16 mouse cellular contexts compared by ENCODE assay signal in the genomic region with DNA sequence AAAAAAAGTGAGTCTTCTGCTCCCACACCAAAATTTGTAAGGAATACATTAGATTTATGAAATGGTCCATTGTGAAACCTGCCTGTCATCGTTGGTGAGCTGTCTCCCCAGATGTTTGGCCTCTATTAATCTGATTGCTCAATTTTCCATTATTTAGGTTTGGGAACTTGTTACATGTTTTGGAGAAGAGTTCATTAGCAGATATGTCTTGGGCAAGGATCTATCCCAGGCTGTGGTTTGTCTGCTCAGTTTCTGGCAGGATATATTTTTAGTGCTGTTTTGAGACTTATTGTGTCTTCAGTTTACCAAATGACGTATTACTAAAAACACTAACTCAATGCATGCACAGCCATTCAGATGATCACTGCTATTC. TPM values are rescaled to one million over a fixed set of nuclear protein-coding genes. Genes with fewer than 3 reads are reported as not detected.
DNase-seq lines count a peak whose midpoint lies in the region; ATAC-seq lines count a peak whose summit lies in the region.
"Had no signal": no experiment of that assay in that cellular context is flagged by ENCODE, and none has a peak within 500 bp of the region (broad histone marks: within the 10 kb centered on the region; RNA-seq: fewer than 3 reads in every experiment).

No protein-coding gene starts in this region.

- DNase-seq in kidney, postnatal 36 days: no peak
- DNase-seq in midbrain, embryonic 11.5 days (ENCODE audit: low spot score, missing footprints): peak; percentile 37
- DNase-seq in adrenal gland, adult 2 months: no peak
- DNase-seq in forebrain, embryonic 14.5 days (ENCODE audit: low spot score): no peak
- DNase-seq: adrenal gland, adult 8-10 months; B cell, adult 2 months; gastrocnemius, postnatal 36 days; thymus, postnatal 25 days had no signal

- no peaks in the 10 kb centered on the region for H3K9me3 ChIP-seq in kidney, embryonic 16.5 days (ENCODE audit: low read length)
- no peaks in the 10 kb centered on the region for H3K9me3 ChIP-seq in midbrain, embryonic 11.5 days (ENCODE audit: control insufficient read depth, low read length)
- H3K9me3 ChIP-seq in midbrain, embryonic 13.5 days: no peaks in the 10 kb centered on the region
- no peaks in the 10 kb centered on the region for H3K9me3 ChIP-seq in intestine, embryonic 15.5 days
- H3K9me3 ChIP-seq in forebrain, embryonic 14.5 days (replicated peaks; ENCODE audit: control insufficient read depth, low read length): no peaks in the 10 kb centered on the region
- H3K9me3 ChIP-seq: embryonic facial prominence, embryonic 13.5 days; limb, embryonic 15.5 days; liver, embryonic 15.5 days; neural tube, embryonic 12.5 days had no signal

- 59% methylated on average over 2 of the region's 2 CpGs for WGBS in kidney, embryonic 16.5 days
- WGBS in midbrain, embryonic 11.5 days: 89% methylated on average over 2 of the region's 2 CpGs
- WGBS in midbrain, embryonic 13.5 days: 81% methylated on average over 2 of the region's 2 CpGs
- 42% methylated on average over 2 of the region's 2 CpGs for WGBS in intestine, embryonic 15.5 days
- WGBS in forebrain, embryonic 14.5 days: 84% methylated on average over 2 of the region's 2 CpGs

- H3K27me3 ChIP-seq in kidney, embryonic 16.5 days (ENCODE audit: insufficient read depth, low read length): no peaks in the 10 kb centered on the region
- no peaks in the 10 kb centered on the region for H3K27me3 ChIP-seq in midbrain, embryonic 11.5 days (ENCODE audit: control insufficient read depth, insufficient read depth, low read length)
- H3K27me3 ChIP-seq in midbrain, embryonic 13.5 days: no peaks in the 10 kb centered on the region
- no peaks in the 10 kb centered on the region for H3K27me3 ChIP-seq in intestine, embryonic 15.5 days (replicated peaks)
- H3K27me3 ChIP-seq in forebrain, embryonic 14.5 days (replicated peaks; ENCODE audit: control insufficient read depth, insufficient read depth, low read length): no peaks in the 10 kb centered on the region
- H3K27me3 ChIP-seq: embryonic facial prominence, embryonic 13.5 days; limb, embryonic 15.5 days; liver, embryonic 15.5 days; neural tube, embryonic 12.5 days had no signal

- no peak for ATAC-seq in kidney, embryonic 16.5 days (ENCODE audit: low FRiP score, low TSS enrichment)
- no peak for ATAC-seq in midbrain, embryonic 11.5 days (ENCODE audit: low FRiP score)
- ATAC-seq in midbrain, embryonic 13.5 days: no peak
- peak; percentile 34 for ATAC-seq in intestine, embryonic 15.5 days
- ATAC-seq in forebrain, embryonic 14.5 days: no peak
- ATAC-seq: forebrain, embryonic 16.5 days had no signal

- H3K9ac ChIP-seq in kidney, embryonic 16.5 days (replicated peaks; ENCODE audit: low read length): no peak overlapping the region
- H3K9ac ChIP-seq in midbrain, embryonic 11.5 days (ENCODE audit: low read length): no peak overlapping the region
- H3K9ac ChIP-seq in midbrain, embryonic 13.5 days (replicated peaks): no peak overlapping the region
- no peak overlapping the region for H3K9ac ChIP-seq in intestine, embryonic 15.5 days
- H3K9ac ChIP-seq in forebrain, embryonic 14.5 days (ENCODE audit: low read length): no peak overlapping the region
- H3K9ac ChIP-seq: embryonic facial prominence, embryonic 13.5 days; limb, embryonic 15.5 days; liver, embryonic 15.5 days; neural tube, embryonic 12.5 days had no signal

- no peak overlapping the region for H3K4me3 ChIP-seq in kidney, embryonic 16.5 days (ENCODE audit: low read length)
- H3K4me3 ChIP-seq in midbrain, embryonic 11.5 days (ENCODE audit: low read depth, low read length): no peak overlapping the region
- no peak overlapping the region for H3K4me3 ChIP-seq in midbrain, embryonic 13.5 days (replicated peaks)
- H3K4me3 ChIP-seq in intestine, embryonic 15.5 days (replicated peaks): no peak overlapping the region
- no peak overlapping the region for H3K4me3 ChIP-seq in forebrain, embryonic 14.5 days (ENCODE audit: low read depth, low read length)
- H3K4me3 ChIP-seq: embryonic facial prominence, embryonic 13.5 days; limb, embryonic 15.5 days; liver, embryonic 15.5 days; neural tube, embryonic 12.5 days had no signal

- peak overlapping the region; percentile 72 for H3K27ac ChIP-seq in kidney, embryonic 16.5 days (ENCODE audit: low read length)
- H3K27ac ChIP-seq in midbrain, embryonic 11.5 days (ENCODE audit: low read depth, low read length): no peak overlapping the region
- H3K27ac ChIP-seq in midbrain, embryonic 13.5 days: no peak overlapping the region
- peak overlapping the region; percentile 9; the same call in 1 of the 2 replicates for H3K27ac ChIP-seq in intestine, embryonic 15.5 days
- no peak overlapping the region for H3K27ac ChIP-seq in forebrain, embryonic 14.5 days (ENCODE audit: low read depth, low read length)
- H3K27ac ChIP-seq: embryonic facial prominence, embryonic 13.5 days; limb, embryonic 15.5 days; liver, embryonic 15.5 days; neural tube, embryonic 12.5 days had no signal

- H3K36me3 ChIP-seq in kidney, embryonic 16.5 days (ENCODE audit: insufficient read depth, low read length): no peaks in the 10 kb centered on the region
- H3K36me3 ChIP-seq in midbrain, embryonic 11.5 days (ENCODE audit: control insufficient read depth, insufficient read depth, low read length): no peaks in the 10 kb centered on the region
- H3K36me3 ChIP-seq in midbrain, embryonic 13.5 days: no peaks in the 10 kb centered on the region
- no peaks in the 10 kb centered on the region for H3K36me3 ChIP-seq in intestine, embryonic 15.5 days
- no peaks in the 10 kb centered on the region for H3K36me3 ChIP-seq in forebrain, embryonic 14.5 days (ENCODE audit: control insufficient read depth, insufficient read depth, low read length)
- H3K36me3 ChIP-seq: embryonic facial prominence, embryonic 13.5 days; limb, embryonic 15.5 days; liver, embryonic 15.5 days; neural tube, embryonic 12.5 days had no signal

- H3K4me2 ChIP-seq in kidney, embryonic 16.5 days (replicated peaks; ENCODE audit: low read depth, low read length): 0 out of 2 replicates have a peak overlapping the region, but pooled peaks have one; percentile 0
- H3K4me2 ChIP-seq in midbrain, embryonic 11.5 days: no peak overlapping the region
- no peak overlapping the region for H3K4me2 ChIP-seq in midbrain, embryonic 13.5 days (replicated peaks)
- H3K4me2 ChIP-seq in intestine, embryonic 15.5 days (replicated peaks): no peak overlapping the region
- H3K4me2 ChIP-seq in forebrain, embryonic 14.5 days (ENCODE audit: low read length): no peak overlapping the region
- H3K4me2 ChIP-seq: embryonic facial prominence, embryonic 13.5 days; limb, embryonic 15.5 days; liver, embryonic 15.5 days; neural tube, embryonic 12.5 days had no signal

- peaks cover 20% of the 10 kb centered on the region for H3K4me1 ChIP-seq in kidney, embryonic 16.5 days (ENCODE audit: insufficient read depth, low read length)
- peaks cover 3% of the 10 kb centered on the region for H3K4me1 ChIP-seq in midbrain, embryonic 11.5 days (ENCODE audit: control insufficient read depth, insufficient read depth, low read length)
- peaks cover 9% of the 10 kb centered on the region for H3K4me1 ChIP-seq in midbrain, embryonic 13.5 days (replicated peaks)
- peaks cover 12% of the 10 kb centered on the region; the same call in 1 of the 2 replicates for H3K4me1 ChIP-seq in intestine, embryonic 15.5 days (replicated peaks)
- no peaks in the 10 kb centered on the region for H3K4me1 ChIP-seq in forebrain, embryonic 14.5 days (ENCODE audit: control insufficient read depth, insufficient read depth, low read length)
- H3K4me1 ChIP-seq: liver, embryonic 15.5 days; neural tube, embryonic 12.5 days had no signal

RNA-seq across cellular contexts. Expression of gene Ipcef1, which starts 4.4 kb away (rescaled TPM):
- polyA plus RNA-seq in kidney, embryonic 16.5 days (2015; fragmentation: Nextera tagmentation; extraction: Ambion mirVana): 1.9 and 2.2 TPM in 2 replicates
- polyA plus RNA-seq in midbrain, embryonic 11.5 days (2014; fragmentation: Nextera tagmentation; extraction: Ambion mirVana): 0.26 and 0.63 TPM in 2 replicates
- 0.70 and 0.94 TPM in 2 replicates for polyA plus RNA-seq in midbrain, embryonic 13.5 days (2015; fragmentation: Nextera tagmentation; extraction: Ambion mirVana)
- 0.19 and 0.23 TPM in 2 replicates for polyA plus RNA-seq in intestine, embryonic 15.5 days (2015; fragmentation: Nextera tagmentation; extraction: Ambion mirVana)
- total RNA-seq in adrenal gland, adult 2 months (2021): under 1 TPM; 0.35 TPM
- 0.02 and 0.03 TPM in 2 replicates for polyA plus RNA-seq in adrenal gland, adult 2 months (2012; rRNA removed)
- 1.1 and 2.0 TPM in 2 replicates for polyA plus RNA-seq in forebrain, embryonic 14.5 days (2014; fragmentation: Nextera tagmentation; extraction: Ambion mirVana)

Comparison
In these comparisons a context has a peak if more than half of its experiments do, and no peak if none do; other contexts are left out.
1. H3K27ac ChIP-seq: peak in kidney, embryonic 16.5 days (single experiment) and intestine, embryonic 15.5 days (single experiment); none in midbrain, embryonic 11.5 days (single experiment), midbrain, embryonic 13.5 days (single experiment) and forebrain, embryonic 14.5 days (single experiment).